Mouse (Mus musculus) kidney, postnatal 36 days (tissue): ENCODE data around the gene Nup210l.
"Not testable (repeated sequence)": the region's sequence is repeated elsewhere in the genome, so short reads cannot be mapped to it uniquely, and the experiment has no call there.

Experiments
- DNase-seq, 2 experiments: peaks; one replicate each; pipeline ENCODE4 v3.0.0; 2021 to 2022; ENCODE audit warnings: mixed read lengths in 2 of 2

Gene Nup210l

DNA sequence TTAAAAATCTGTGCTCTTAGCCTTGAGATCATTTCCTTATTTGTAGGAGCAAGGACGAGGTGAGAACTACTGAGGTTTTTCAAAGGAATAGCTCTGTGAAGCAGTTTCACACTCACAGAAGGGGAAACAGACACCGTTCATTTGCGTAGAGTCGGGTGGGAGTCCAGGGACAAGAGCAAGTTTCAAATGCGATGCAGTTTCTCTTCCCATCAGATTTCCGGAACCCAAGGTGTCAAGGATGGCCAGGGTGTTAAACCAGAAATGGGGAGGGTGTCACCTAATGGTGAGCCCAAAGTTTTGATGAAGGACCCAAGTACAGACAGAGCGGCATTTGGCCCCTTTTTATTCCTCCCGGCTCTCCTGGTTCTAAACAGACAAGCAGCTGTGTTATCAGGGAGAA lies 127.1 kb downstream of the Nup210l start:
- DNase-seq = no peak

DNA sequence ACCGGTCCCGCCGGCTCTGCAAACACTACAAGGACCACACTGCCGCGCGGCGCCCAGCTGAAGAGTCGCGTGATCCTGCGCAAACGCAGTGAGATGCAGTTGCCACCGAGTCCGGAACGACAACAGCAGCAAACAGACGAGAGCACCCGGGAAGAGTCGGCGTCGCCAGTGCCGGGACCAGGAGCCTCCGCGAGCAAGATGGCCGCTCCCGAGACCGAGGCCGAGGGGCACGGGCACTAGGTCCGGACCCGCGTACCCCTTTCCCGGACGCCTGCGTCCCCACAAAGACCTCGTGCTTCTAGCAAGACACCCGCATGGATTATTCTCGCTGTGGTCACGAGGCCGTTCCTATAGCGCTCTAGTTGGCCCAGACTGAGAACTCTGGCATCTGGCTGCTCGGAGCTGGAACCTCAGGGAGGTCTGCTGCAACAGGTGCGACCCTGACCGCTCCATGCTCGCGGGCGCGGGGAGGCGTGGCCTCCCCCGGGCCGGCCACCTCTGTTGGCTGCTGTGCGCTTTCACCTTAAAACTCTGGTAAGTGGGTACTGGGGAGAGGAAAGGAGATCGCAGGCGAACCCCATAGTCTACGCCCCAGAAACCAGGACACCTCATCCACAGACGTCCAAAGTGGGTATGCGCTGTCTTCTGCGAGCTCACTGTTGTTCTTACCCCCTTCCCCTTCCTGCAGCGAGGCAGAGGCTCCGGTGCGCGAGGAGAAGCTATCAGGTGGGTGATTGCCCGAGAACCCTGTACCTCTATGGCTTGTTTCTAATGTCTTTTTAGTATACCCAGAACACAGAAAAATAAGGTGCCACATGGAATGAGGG lies 127.8 kb downstream of the Nup210l start, which contains the start of gene Jtb:
TSS of gene Jtb (plus strand) at position 91 of the 827 bp plus-strand sequence.
- peak; percentile 96 to 97 for DNase-seq

DNA sequence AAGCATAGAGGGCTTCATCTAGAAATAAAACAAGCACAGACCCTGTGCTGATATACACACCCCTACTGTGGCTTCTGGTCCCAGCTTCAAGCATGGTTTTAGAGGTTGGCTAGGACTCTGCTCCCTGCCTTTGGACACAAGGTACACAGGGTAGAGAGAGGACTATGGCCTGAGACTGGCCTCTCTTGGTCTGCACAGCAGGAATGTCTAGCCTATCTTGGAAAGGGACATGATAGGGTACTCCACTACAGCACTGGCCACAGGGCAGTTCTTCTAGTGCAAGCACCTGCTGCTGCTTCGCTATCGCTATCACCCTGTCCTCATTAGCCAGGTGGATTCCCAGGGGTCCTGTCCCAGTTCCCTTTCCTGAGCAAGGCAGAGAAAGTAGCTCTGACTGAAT lies 137.3 kb downstream of the Nup210l start:
- peak; percentile 55 to 64 for DNase-seq

- no peak for DNase-seq
Measured at GRCm38 (mm10) chr3:90241669-90242358, 137.9 kb downstream of the Nup210l start.

DNA sequence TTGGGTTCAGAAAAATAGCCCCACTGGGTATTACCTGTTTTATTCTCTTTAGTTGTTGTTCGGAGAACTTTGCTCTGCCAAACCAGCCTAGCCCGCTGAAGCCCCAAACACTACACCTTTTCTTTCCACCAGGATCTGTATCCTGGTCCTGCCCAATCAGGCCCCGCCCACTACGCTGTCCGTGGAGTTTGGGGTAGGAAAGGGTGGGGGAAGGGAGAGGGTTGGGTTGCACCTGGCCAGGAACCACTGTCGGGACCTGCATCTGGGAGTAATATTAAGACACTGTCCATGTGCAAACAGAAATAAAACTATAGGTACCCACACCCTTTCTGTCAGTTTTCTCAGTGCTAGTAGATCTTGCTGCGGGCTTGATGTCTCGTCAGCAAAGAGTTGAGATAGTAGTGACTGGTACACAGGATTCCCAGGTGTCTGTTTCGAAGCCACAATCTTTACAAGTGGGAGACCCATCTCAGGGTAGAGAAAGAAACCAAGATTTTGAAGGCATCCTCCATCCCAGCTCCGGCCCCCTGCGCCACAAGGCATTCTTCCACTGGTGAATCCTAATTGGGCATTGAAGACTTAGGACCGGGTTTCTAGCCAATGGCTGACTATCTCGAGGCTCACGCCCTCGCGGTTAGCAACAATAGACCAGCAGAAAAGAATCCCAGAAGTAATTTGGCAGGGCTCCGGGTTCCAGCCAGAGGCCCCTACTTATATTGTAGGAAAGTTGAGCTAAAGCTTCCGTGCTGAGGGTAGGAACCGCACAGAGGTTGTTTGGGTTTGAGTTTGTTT lies 139.2 kb downstream of the Nup210l start, which contains the start of gene Creb3l4:
TSS of gene Creb3l4 (minus strand) at position 529 of the 792 bp plus-strand sequence.
- peak; percentile 29 to 65 for DNase-seq

- no peak for DNase-seq
Measured at GRCm38 (mm10) chr3:90245406-90245805, 141.5 kb downstream of the Nup210l start.

DNA sequence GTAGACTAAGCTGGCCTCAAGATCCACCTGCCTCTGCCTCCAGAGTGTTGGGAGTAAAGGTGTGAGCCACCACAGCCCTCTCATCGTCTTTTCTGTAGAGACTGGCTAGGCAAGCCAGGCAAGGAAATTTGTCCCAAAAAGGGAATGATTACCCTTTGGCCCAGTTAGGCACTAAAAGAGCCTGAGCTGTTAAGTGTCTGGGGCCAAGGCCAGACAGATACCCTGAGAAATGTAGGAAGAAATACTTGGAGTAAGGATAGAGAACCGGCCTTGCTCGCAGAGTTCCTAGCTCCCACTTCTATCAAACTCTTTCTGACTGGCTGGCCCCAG lies 143.7 kb downstream of the Nup210l start:
- DNase-seq = no peak

DNA sequence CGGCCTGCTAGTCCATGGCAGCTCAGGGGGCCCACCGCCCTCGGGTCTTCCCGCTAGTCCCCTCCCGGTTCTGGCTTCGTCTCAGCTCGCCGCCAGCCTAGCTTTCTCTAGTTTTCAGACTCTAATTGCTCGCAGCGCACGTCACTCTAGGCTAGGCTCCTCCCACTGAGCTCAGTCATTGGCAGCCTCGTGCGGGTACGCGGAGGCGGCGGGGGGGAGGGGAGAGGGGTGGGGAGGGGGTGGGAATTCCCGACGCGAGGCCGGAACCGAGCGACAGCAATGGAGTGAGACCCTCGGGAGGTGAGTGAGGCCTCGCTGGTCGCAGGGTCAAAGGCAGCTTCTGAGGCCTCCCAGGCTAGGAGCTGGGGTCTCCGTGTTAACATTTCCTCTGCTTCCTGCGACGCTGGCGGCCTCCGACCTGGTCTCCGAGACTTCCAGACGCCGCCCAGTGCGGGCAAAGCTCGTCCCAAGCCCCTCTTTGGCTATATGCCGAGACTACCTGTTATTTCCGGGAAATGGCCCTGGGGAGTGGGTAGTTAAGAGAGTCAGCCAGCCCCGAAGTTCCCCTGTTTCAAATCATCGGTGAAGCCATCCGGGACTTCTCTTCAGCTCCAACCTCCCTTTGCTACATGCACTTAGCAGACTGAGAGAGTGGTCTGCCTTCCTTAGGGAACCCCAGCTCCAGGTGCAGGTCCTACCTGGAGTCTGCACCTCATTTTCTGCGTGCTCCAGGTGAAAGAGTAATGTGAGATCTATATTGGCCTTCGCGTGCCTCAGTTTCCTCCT lies 144.2 kb downstream of the Nup210l start, which contains the start of gene Slc39a1:
TSS of gene Slc39a1 (plus strand) at position 213 of the 786 bp plus-strand sequence.
- peak; percentile 96 to 98 for DNase-seq

GRCm38 (mm10) chr3:90248746-90249100 lies 144.8 kb downstream of the Nup210l start:
- DNase-seq = peak; percentile 44 to 51

- DNase-seq = no peak
Measured at GRCm38 (mm10) chr3:90250791-90251190, 146.9 kb downstream of the Nup210l start.

DNA sequence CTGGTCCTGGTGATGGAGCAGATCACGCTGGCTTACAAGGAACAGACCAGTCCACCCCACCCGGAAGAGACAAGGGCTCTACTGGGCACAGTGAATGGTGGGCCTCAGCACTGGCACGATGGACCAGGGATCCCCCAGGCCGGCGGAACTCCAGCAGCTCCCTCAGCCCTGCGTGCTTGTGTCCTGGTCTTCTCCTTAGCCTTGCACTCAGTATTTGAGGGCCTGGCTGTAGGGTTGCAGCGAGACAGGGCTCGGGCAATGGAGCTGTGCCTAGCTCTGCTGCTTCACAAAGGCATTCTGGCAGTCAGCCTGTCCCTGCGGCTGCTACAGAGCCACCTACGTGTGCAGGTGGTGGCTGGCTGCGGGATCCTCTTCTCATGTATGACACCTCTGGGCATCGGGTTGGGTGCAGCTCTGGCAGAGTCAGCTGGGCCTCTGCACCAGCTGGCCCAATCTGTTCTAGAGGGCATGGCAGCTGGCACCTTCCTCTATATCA lies 147.8 kb downstream of the Nup210l start:
- DNase-seq = not testable (repeated sequence)

DNA sequence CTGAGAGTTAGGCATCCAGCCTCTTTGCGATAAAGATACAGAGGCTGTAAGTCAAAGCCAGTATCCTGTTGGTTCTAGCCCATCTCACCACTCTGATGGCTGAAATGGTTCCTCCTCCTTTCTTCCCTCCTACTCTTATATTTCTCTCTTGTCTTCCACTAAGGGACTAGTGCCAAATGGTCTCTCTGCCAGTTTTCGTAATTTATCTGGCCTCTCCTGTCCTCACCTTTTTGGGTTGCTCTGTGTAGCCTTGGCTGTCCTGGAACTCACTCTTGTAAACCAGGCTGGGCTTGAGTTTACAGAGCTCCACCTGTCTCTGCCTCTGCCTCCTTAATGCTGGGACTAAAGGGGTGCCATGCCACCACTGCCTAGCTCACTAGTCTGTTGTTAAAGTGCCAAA lies 148.7 kb downstream of the Nup210l start:
- not testable (repeated sequence) for DNase-seq

DNA sequence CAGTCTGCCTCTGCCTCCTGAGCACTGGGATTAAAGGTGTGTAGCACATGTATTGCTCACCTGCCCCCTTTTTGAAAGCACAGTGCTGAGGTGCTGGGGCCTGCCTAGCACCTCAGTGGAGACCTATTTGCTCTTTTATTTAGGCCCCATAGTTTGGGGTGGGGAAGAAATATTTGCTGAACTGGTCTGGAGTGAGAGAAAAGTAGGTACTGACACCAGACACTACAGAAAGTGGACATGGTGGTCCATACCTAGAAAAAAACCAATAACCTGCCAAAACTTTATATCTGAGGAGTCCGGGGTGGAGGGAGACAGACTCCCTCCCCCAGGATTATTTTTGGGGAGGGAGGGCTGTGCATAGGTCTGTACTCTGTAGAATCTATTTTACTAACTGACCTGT lies 149.2 kb downstream of the Nup210l start:
- not testable (repeated sequence) for DNase-seq

DNA sequence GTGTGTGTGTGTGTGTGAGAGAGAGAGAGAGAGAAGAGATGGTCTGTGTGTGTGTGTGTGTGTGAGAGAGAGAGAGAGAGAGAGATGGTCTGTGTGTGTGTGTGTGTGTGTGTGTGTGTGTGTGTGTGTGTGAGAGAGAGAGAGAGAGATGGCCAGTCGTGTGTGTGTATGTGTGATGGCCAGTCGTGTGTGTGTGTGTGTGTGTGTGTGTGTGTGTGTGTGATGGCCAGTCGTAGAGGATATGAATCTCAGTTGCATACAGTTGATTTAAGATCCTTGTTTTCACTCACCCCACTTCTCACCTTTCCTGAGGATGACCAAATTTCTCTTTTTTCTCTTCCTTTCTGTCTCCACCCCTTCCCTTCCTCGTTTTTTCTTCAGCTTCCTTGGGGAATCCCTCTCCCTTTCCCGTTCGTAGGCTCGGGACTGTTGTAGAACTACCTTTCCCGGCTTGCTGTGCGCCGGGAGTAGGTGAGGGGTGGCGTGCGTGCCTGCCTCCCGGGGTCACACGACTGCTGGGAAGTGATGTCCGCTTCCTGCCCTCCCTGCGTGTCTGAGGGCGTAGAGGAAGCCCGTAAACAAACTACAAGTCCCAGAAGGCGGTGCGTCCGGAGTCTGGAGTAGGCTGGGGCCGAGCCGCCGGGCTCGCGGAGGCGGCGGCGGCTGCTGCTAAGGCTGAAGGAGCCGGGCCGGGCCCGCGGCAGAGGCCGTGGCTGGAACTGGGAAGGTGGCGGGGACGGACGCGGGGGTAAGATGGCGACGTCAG lies 149.9 kb downstream of the Nup210l start, which contains the start of gene Crtc2:
TSS of gene Crtc2 (plus strand) at position 511 of the 766 bp plus-strand sequence.
- peak; percentile 96 to 98 for DNase-seq

DNA sequence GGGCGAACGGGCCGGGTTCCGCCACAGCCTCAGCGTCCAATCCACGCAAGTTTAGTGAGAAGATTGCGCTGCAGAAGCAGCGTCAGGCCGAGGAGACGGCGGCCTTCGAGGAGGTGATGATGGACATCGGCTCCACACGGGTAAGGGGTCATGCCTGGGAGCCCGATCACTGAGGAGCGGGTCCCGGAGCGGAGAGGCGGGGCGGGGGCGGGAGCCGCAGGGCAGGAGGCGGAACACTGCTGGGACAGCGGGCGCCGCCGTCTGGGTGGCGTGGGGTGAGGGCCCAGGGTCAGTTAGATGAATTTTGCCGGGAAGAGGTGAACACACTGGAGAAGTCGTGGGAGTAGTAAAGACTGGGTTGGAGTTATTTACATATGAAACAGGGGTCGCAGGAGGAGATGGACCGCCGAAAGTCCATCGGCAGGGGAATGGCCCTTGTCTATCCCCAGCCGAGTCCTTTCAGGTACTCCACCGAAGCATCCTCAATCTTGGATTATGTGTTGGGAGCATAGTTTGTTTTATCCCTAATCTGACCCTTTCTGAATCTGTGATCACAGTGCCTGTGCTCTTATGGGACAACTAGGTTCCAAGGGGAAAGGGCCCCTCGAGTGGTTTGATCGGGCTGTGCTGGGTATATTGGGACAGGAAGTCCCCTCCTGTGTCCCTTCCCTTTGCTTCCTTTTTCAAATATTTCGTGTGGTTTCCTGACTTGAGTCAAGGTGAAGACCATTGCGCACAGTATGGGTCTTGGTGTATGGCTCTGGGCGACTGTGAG lies 150.7 kb downstream of the Nup210l start:
- DNase-seq = peak; percentile 61 to 79

GRCm38 (mm10) chr3:90255194-90255565 lies 151.2 kb downstream of the Nup210l start:
- DNase-seq = no peak

GRCm38 (mm10) chr3:90255784-90256353 lies 151.9 kb downstream of the Nup210l start:
- DNase-seq = no peak

DNA sequence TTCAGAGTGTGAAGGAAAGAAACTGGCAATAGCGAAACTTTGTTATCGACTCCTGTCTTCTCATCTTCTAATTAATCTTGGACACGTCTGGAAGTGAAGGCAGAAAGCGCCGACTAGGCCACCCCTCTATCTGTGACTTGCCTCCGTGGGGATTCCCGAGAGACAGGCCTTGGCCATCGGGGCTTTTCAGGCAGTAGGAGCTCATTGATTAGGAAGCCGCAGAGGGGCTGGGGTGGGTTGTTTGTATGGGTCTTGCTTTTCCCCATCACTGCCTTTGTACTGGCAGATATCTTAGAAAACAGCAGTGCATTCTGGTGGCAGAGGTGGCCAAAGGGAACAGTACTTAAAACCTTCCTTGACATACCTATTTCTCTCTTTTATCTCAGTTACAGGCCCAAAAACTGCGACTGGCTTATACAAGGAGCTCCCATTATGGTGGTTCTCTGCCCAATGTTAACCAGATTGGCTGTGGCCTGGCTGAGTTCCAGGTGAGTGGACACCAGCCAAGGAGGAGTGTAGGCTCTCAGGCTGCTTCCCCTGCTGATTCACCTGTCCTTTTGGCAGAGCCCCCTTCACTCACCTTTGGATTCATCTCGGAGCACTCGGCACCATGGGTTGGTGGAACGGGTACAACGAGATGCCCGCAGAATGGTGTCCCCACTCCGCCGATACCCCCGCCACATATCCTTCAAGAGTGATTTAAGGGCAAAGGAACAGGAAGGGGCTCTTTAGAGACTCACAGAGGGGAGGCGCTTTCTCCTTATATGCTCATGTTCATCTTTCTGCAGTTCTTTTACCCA lies 153.0 kb downstream of the Nup210l start:
- DNase-seq = peak; percentile 69 to 81

- DNase-seq = peak; percentile 73 to 80
Measured at GRCm38 (mm10) chr3:90258521-90258920, 154.6 kb downstream of the Nup210l start.
